Mouse (Mus musculus): ENCODE data around the gene Olfr186. TPM values are rescaled to one million over a fixed set of nuclear protein-coding genes. Genes with fewer than 3 reads are reported as not detected.
"Not testable (repeated sequence)": the region's sequence is repeated elsewhere in the genome, so short reads cannot be mapped to it uniquely, and the experiment has no call there.

Gene Olfr186
- polyA plus RNA-seq (2015; fragmentation: Nextera tagmentation; extraction: Ambion mirVana): not detected in 2 replicates

- H3K9ac ChIP-seq (replicated peaks; ENCODE audit: low read depth, low read length): no peak within 1 kb of the TSS
- H3K4me3 ChIP-seq (replicated peaks; ENCODE audit: low read length): no peak within 1 kb of the TSS
- no peaks in the 10 kb centered on the region for H3K36me3 ChIP-seq (ENCODE audit: control insufficient read depth, insufficient read depth)
- no peaks in the 10 kb centered on the region for H3K9me3 ChIP-seq (ENCODE audit: control insufficient read depth, low read length)
- no peak within 1 kb of the TSS for H3K4me2 ChIP-seq (ENCODE audit: low read length)
- no peak within 1 kb of the TSS for H3K27ac ChIP-seq (ENCODE audit: low read length)
- no peaks in the 10 kb centered on the region for H3K27me3 ChIP-seq (replicated peaks; ENCODE audit: control insufficient read depth, insufficient read depth, low read length)
- WGBS: 92% methylated on average over 4 of the region's 4 CpGs
- H3K4me1 ChIP-seq (replicated peaks; ENCODE audit: control insufficient read depth, insufficient read depth, low read length): no peaks in the 10 kb centered on the region
- no peak for ATAC-seq
These were observed at the start of gene Olfr186 for GRCm38 (mm10) chr16:59030191-59030590. Olfr186 (minus strand) TSS chr16:59030291.

DNA sequence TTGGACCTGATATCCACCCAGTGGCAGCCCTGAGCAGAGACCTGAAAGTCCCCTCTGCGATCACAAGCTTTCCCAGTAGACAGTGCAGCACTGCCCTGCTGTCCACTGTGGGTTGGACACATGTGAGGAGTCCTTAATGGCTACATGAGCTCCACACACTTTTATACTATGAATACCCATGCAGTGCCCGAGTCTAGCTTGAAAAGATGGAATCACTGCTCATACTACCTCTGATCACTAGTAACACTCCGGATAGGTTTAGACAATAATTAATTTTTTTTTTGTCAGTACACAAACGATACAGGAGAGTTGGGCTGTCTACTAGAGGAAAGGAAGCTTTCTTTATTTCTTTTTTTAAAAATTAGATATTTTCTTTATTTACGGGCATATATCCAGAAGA, 47.8 kb upstream of the Olfr186 start, which contains the start of gene Olfr190:
Gene Olfr190 (minus strand): TSS at position 101 of the 400 bp plus-strand sequence.
- Histone ChIP-seq H3K36me3 (ENCODE audit: control insufficient read depth, insufficient read depth) (no peaks in the 10 kb centered on the region), H3K9me3 (ENCODE audit: control insufficient read depth, low read length) (no peaks in the 10 kb centered on the region), H3K27me3 (replicated peaks; ENCODE audit: control insufficient read depth, insufficient read depth, low read length) (no peaks in the 10 kb centered on the region), H3K4me2 (ENCODE audit: low read length) (no peak within 1 kb of the TSS), H3K4me3 (replicated peaks; ENCODE audit: low read length) (no peak within 1 kb of the TSS), H3K27ac (ENCODE audit: low read length) (no peak within 1 kb of the TSS), H3K9ac (replicated peaks; ENCODE audit: low read depth, low read length) (no peak within 1 kb of the TSS), H3K4me1 (replicated peaks; ENCODE audit: control insufficient read depth, insufficient read depth, low read length) (no peaks in the 10 kb centered on the region)
- WGBS: 88% methylated on average over 5 of the region's 5 CpGs
- no peak for ATAC-seq

DNA sequence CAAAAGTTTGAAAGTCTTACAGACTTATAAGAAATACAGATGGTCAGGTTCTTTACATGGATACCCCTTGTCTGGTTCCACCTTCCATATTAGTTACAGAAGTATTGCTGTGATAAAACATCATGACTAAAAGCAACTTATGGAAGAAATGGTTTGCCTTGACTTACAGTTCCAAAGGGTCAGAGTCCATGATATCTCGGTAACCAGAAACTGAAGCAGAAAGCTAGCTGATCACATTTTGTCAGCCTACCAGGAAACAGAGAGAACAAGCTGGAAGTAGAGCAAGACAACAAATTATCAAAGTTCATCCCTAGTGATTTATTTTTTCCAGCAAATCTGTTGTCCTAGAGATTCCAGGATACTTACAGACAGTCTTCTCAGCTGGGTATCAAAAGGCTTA, 43.4 kb upstream of the Olfr186 start:
- no peak overlapping the region for H3K4me3 ChIP-seq (replicated peaks; ENCODE audit: low read length)
- H3K36me3 ChIP-seq (ENCODE audit: control insufficient read depth, insufficient read depth): no peaks in the 10 kb centered on the region
- ATAC-seq: no peak
- WGBS: 88% methylated on average over 1 of the region's 1 CpGs
- no peaks in the 10 kb centered on the region for H3K27me3 ChIP-seq (replicated peaks; ENCODE audit: control insufficient read depth, insufficient read depth, low read length)
- H3K4me2 ChIP-seq (ENCODE audit: low read length): no peak overlapping the region
- H3K27ac ChIP-seq (ENCODE audit: low read length): no peak overlapping the region
- no peaks in the 10 kb centered on the region for H3K4me1 ChIP-seq (replicated peaks; ENCODE audit: control insufficient read depth, insufficient read depth, low read length)
- H3K9me3 ChIP-seq (ENCODE audit: control insufficient read depth, low read length): no peaks in the 10 kb centered on the region
- no peak overlapping the region for H3K9ac ChIP-seq (replicated peaks; ENCODE audit: low read depth, low read length)

- no peak for ATAC-seq
- Histone ChIP-seq H3K27me3 (replicated peaks; ENCODE audit: control insufficient read depth, insufficient read depth, low read length) (no peaks in the 10 kb centered on the region), H3K4me2 (ENCODE audit: low read length) (no peak overlapping the region)
These were observed 41.7 kb upstream of the Olfr186 start for GRCm38 (mm10) chr16:59071755-59072154.

DNA sequence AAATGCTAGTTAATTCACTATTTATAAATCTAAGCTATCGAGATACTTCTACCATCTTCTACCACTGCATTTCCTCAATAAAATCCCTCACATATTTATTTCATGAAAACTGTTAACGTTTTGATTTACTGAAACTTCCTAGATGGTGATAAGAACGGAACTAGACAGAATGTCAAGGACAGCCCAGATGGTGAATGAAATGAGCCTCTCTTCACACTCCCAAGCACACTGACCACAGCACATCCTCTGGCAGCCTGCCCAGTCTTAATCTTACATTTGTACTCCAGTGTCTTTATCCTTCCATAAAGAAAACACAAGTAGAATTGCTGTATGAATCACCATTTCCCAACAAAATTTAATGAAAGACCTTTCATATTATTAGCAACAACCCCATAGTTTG, 32.3 kb upstream of the Olfr186 start:
- not testable (repeated sequence) for H3K9ac ChIP-seq (replicated peaks; ENCODE audit: low read depth, low read length); H3K36me3 ChIP-seq (ENCODE audit: control insufficient read depth, insufficient read depth); H3K27ac ChIP-seq (ENCODE audit: low read length); H3K27me3 ChIP-seq (replicated peaks; ENCODE audit: control insufficient read depth, insufficient read depth, low read length); H3K9me3 ChIP-seq (ENCODE audit: control insufficient read depth, low read length); H3K4me2 ChIP-seq (ENCODE audit: low read length); H3K4me3 ChIP-seq (replicated peaks; ENCODE audit: low read length); ATAC-seq; H3K4me1 ChIP-seq (replicated peaks; ENCODE audit: control insufficient read depth, insufficient read depth, low read length)
- 83% methylated on average over 3 of the region's 3 CpGs for WGBS

More at GRCm38 (mm10) chr16:59071755-59072154, 41.7 kb upstream of the Olfr186 start:
- no peak overlapping the region for H3K9ac ChIP-seq (replicated peaks; ENCODE audit: low read depth, low read length)
- no peaks in the 10 kb centered on the region for H3K4me1 ChIP-seq (replicated peaks; ENCODE audit: control insufficient read depth, insufficient read depth, low read length)
- H3K9me3 ChIP-seq (ENCODE audit: control insufficient read depth, low read length): no peaks in the 10 kb centered on the region
- H3K4me3 ChIP-seq (replicated peaks; ENCODE audit: low read length): no peak overlapping the region
- no peak overlapping the region for H3K27ac ChIP-seq (ENCODE audit: low read length)
- H3K36me3 ChIP-seq (ENCODE audit: control insufficient read depth, insufficient read depth): no peaks in the 10 kb centered on the region

GRCm38 (mm10) chr16:59049286-59049685, 19.2 kb upstream of the Olfr186 start:
- not testable (repeated sequence) for H3K9me3 ChIP-seq (ENCODE audit: control insufficient read depth, low read length); H3K4me3 ChIP-seq (replicated peaks; ENCODE audit: low read length); H3K4me1 ChIP-seq (replicated peaks; ENCODE audit: control insufficient read depth, insufficient read depth, low read length); ATAC-seq; H3K27ac ChIP-seq (ENCODE audit: low read length); H3K27me3 ChIP-seq (replicated peaks; ENCODE audit: control insufficient read depth, insufficient read depth, low read length); H3K4me2 ChIP-seq (ENCODE audit: low read length); H3K9ac ChIP-seq (replicated peaks; ENCODE audit: low read depth, low read length); H3K36me3 ChIP-seq (ENCODE audit: control insufficient read depth, insufficient read depth)
- WGBS: 97% methylated on average over 2 of the region's 2 CpGs

- H3K27ac ChIP-seq (ENCODE audit: low read length): no peak overlapping the region
- no peak for ATAC-seq
- no peaks in the 10 kb centered on the region for H3K4me1 ChIP-seq (replicated peaks; ENCODE audit: control insufficient read depth, insufficient read depth, low read length)
- H3K4me2 ChIP-seq (ENCODE audit: low read length): no peak overlapping the region
- H3K36me3 ChIP-seq (ENCODE audit: control insufficient read depth, insufficient read depth): no peaks in the 10 kb centered on the region
- WGBS: 94% methylated on average over 1 of the region's 1 CpGs
- H3K9ac ChIP-seq (replicated peaks; ENCODE audit: low read depth, low read length): no peak overlapping the region
- no peak overlapping the region for H3K4me3 ChIP-seq (replicated peaks; ENCODE audit: low read length)
- no peaks in the 10 kb centered on the region for H3K27me3 ChIP-seq (replicated peaks; ENCODE audit: control insufficient read depth, insufficient read depth, low read length)
- no peaks in the 10 kb centered on the region for H3K9me3 ChIP-seq (ENCODE audit: control insufficient read depth, low read length)
These were observed 18.8 kb upstream of the Olfr186 start for GRCm38 (mm10) chr16:59048860-59049259.

GRCm38 (mm10) chr16:59047579-59047978, 17.5 kb upstream of the Olfr186 start:
- Histone ChIP-seq H3K9ac (replicated peaks; ENCODE audit: low read depth, low read length) (no peak overlapping the region), H3K27ac (ENCODE audit: low read length) (no peak overlapping the region), H3K4me1 (replicated peaks; ENCODE audit: control insufficient read depth, insufficient read depth, low read length) (no peaks in the 10 kb centered on the region), H3K9me3 (ENCODE audit: control insufficient read depth, low read length) (no peaks in the 10 kb centered on the region), H3K27me3 (replicated peaks; ENCODE audit: control insufficient read depth, insufficient read depth, low read length) (no peaks in the 10 kb centered on the region), H3K4me3 (replicated peaks; ENCODE audit: low read length) (no peak overlapping the region), H3K4me2 (ENCODE audit: low read length) (no peak overlapping the region), H3K36me3 (ENCODE audit: control insufficient read depth, insufficient read depth) (no peaks in the 10 kb centered on the region)
- no peak for ATAC-seq
- 76% methylated on average over 4 of the region's 4 CpGs for WGBS

- Histone ChIP-seq H3K27ac (ENCODE audit: low read length) (no peak overlapping the region), H3K4me2 (ENCODE audit: low read length) (no peak overlapping the region), H3K36me3 (ENCODE audit: control insufficient read depth, insufficient read depth) (no peaks in the 10 kb centered on the region), H3K27me3 (replicated peaks; ENCODE audit: control insufficient read depth, insufficient read depth, low read length) (no peaks in the 10 kb centered on the region), H3K4me3 (replicated peaks; ENCODE audit: low read length) (no peak overlapping the region), H3K9ac (replicated peaks; ENCODE audit: low read depth, low read length) (no peak overlapping the region), H3K9me3 (ENCODE audit: control insufficient read depth, low read length) (no peaks in the 10 kb centered on the region), H3K4me1 (replicated peaks; ENCODE audit: control insufficient read depth, insufficient read depth, low read length) (no peaks in the 10 kb centered on the region)
- WGBS: 83% methylated on average over 3 of the region's 3 CpGs
- no peak for ATAC-seq
These were observed 15.7 kb upstream of the Olfr186 start for GRCm38 (mm10) chr16:59045835-59046234.

DNA sequence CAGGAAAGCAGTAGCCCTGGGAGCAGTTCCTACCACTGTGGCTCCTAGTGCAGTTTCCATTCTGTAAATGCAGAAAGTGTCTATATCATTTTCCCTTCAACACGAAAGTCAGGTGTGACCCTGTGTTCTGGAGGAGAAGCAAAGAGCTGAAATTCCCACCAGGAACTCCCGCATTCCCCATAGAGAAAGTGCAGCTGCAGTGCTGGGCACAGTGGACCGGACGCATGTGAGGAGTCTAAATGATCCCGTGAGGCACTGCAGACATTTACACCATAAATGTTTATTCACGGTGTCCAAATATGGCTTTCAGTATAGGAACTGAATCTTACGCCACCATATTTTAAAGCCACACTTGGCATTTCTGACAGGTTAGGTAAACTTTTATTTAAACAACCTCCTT, 9.6 kb upstream of the Olfr186 start, which contains the start of gene Olfr187:
Gene Olfr187 (minus strand): TSS at position 58 of the 400 bp plus-strand sequence.
- ATAC-seq: no peak
- no peaks in the 10 kb centered on the region for H3K27me3 ChIP-seq (replicated peaks; ENCODE audit: control insufficient read depth, insufficient read depth, low read length)
- no peak within 1 kb of the TSS for H3K4me2 ChIP-seq (ENCODE audit: low read length)
- H3K36me3 ChIP-seq (ENCODE audit: control insufficient read depth, insufficient read depth): no peaks in the 10 kb centered on the region
- H3K27ac ChIP-seq (ENCODE audit: low read length): no peak within 1 kb of the TSS
- H3K4me3 ChIP-seq (replicated peaks; ENCODE audit: low read length): no peak within 1 kb of the TSS
- 91% methylated on average over 7 of the region's 7 CpGs for WGBS
- no peaks in the 10 kb centered on the region for H3K9me3 ChIP-seq (ENCODE audit: control insufficient read depth, low read length)
- H3K4me1 ChIP-seq (replicated peaks; ENCODE audit: control insufficient read depth, insufficient read depth, low read length): no peaks in the 10 kb centered on the region
- H3K9ac ChIP-seq (replicated peaks; ENCODE audit: low read depth, low read length): no peak within 1 kb of the TSS
